Mouse (Mus musculus) kidney, embryonic 15.5 days (tissue): ENCODE measurements around the gene Eipr1. TPM values are rescaled to one million over a fixed set of nuclear protein-coding genes. Genes with fewer than 3 reads are reported as not detected.

Experiments
- ATAC-seq: fragments of 200-750 bp; cut with Nextera tagmentation; replicated peaks from 2 replicates; pipeline ENCODE4 v1.8.0; 2017; ENCODE audit warnings: moderate TSS enrichment; ENCODE audit not compliant: low FRiP score
- H3K27ac ChIP-seq: fragments of 300-500 bp; sonication (generic); 2 replicates; pipeline ENCODE4 v1.5.1; 2015; ENCODE audit warnings: mild to moderate bottlenecking, inconsistent platforms
- H3K27me3 ChIP-seq: fragments of 300-500 bp; sonication (generic); 2 replicates; pipeline ENCODE4 v1.6.1; 2015; ENCODE audit warnings: inconsistent platforms
- H3K36me3 ChIP-seq: fragments of 300-500 bp; sonication (generic); 2 replicates; pipeline ENCODE4 v1.6.1; 2015; ENCODE audit warnings: inconsistent platforms
- H3K4me1 ChIP-seq: fragments of 300-500 bp; sonication (generic); 2 replicates; pipeline ENCODE4 v1.6.1; 2015; ENCODE audit warnings: inconsistent platforms
- H3K4me2 ChIP-seq: fragments of 300-500 bp; sonication (generic); 2 replicates; pipeline ENCODE4 v1.6.1; 2015; ENCODE audit warnings: moderate library complexity, mild to moderate bottlenecking, inconsistent platforms
- H3K4me3 ChIP-seq: fragments of 300-500 bp; sonication (generic); replicated peaks from 2 replicates; pipeline ENCODE4 v1.5.1; 2015; ENCODE audit warnings: mild to moderate bottlenecking, inconsistent platforms
- H3K9ac ChIP-seq: fragments of 300-500 bp; sonication (generic); 2 replicates; pipeline ENCODE4 v1.6.1; 2015; ENCODE audit warnings: mild to moderate bottlenecking, inconsistent platforms
- H3K9me3 ChIP-seq: fragments of 300-500 bp; sonication (generic); replicated peaks from 2 replicates; pipeline ENCODE4 v1.6.1; 2016; ENCODE audit warnings: inconsistent platforms
- WGBS: fragments of 180-500 bp; shearing (Covaris S2); methylation state at CpG from one replicate; pipeline ENCODE4 v1.1.7; 2015; ENCODE audit warnings: mixed read lengths; 5-methylcytosine and 5-hydroxymethylcytosine counted together
- polyA plus RNA-seq: library from polyadenylated mRNA; unstranded; fragments of >200 nt; fragmentation: Nextera tagmentation; extraction: Ambion mirVana; gene quantifications from 2 replicates; pipeline ENCODE4 v1.2.1, GENCODE M21; 2015

Gene Eipr1
- polyA plus RNA-seq, 1 experiment from 2014 or later = 36.6 TPM

- ATAC-seq = no peak
- H3K9me3 ChIP-seq = no peaks in the 10 kb centered on the region; the same call in 1 of the 2 replicates
These were observed 50.1 kb downstream of the Eipr1 start for GRCm38 (mm10) chr12:28801731-28802130.

GRCm38 (mm10) chr12:28803043-28803442 is 51.4 kb downstream of the Eipr1 start:
- H3K9me3 ChIP-seq = no peaks in the 10 kb centered on the region; the same call in 1 of the 2 replicates
- no peak for ATAC-seq
- H3K36me3 ChIP-seq = no peaks in the 10 kb centered on the region
- H3K4me2 ChIP-seq = no peak overlapping the region
- no peak overlapping the region for H3K27ac ChIP-seq
- no peak overlapping the region for H3K9ac ChIP-seq
- H3K27me3 ChIP-seq = no peaks in the 10 kb centered on the region
- H3K4me3 ChIP-seq = no peak overlapping the region
- peaks cover 27% of the 10 kb centered on the region for H3K4me1 ChIP-seq

More at GRCm38 (mm10) chr12:28801731-28802130, 50.1 kb downstream of the Eipr1 start:
- Histone ChIP-seq H3K27me3 (no peaks in the 10 kb centered on the region), H3K36me3 (no peaks in the 10 kb centered on the region), H3K4me2 (no peak overlapping the region), H3K9ac (no peak overlapping the region), H3K4me3 (no peak overlapping the region), H3K4me1 (peaks cover 27% of the 10 kb centered on the region), H3K27ac (no peak overlapping the region)
- 92% methylated on average over 6 of the region's 6 CpGs for WGBS

GRCm38 (mm10) chr12:28804558-28805481 is 53.2 kb downstream of the Eipr1 start:
- H3K27ac ChIP-seq = no peak overlapping the region

GRCm38 (mm10) chr12:28808786-28809375 is 57.3 kb downstream of the Eipr1 start:
- Histone ChIP-seq H3K9me3 (no peaks in the 10 kb centered on the region), H3K4me1 (peaks cover 19% of the 10 kb centered on the region), H3K4me2 (no peak overlapping the region), H3K27ac (no peak overlapping the region), H3K9ac (no peak overlapping the region), H3K27me3 (no peaks in the 10 kb centered on the region), H3K36me3 (no peaks in the 10 kb centered on the region), H3K4me3 (no peak overlapping the region)
- WGBS = 84% methylated on average over 4 of the region's 4 CpGs
- no peak for ATAC-seq

More at GRCm38 (mm10) chr12:28804558-28805481, 53.2 kb downstream of the Eipr1 start:
- H3K9ac ChIP-seq = no peak overlapping the region
- peaks cover 28% of the 10 kb centered on the region for H3K4me1 ChIP-seq
- no peaks in the 10 kb centered on the region for H3K27me3 ChIP-seq
- no peak overlapping the region for H3K4me3 ChIP-seq
- H3K4me2 ChIP-seq = no peak overlapping the region
- H3K9me3 ChIP-seq = no peaks in the 10 kb centered on the region
- no peaks in the 10 kb centered on the region for H3K36me3 ChIP-seq
- peak; percentile 63 for ATAC-seq
- WGBS = 67% methylated on average over 3 of the region's 3 CpGs

GRCm38 (mm10) chr12:28809756-28810337 is 58.2 kb downstream of the Eipr1 start:
- no peaks in the 10 kb centered on the region for H3K9me3 ChIP-seq
- ATAC-seq = no peak; the same call in 1 of the 2 replicates
- WGBS = 48% methylated on average over 4 of the region's 4 CpGs
- H3K27ac ChIP-seq = peak overlapping the region; percentile 67; the same call in 1 of the 2 replicates
- H3K36me3 ChIP-seq = no peaks in the 10 kb centered on the region
- peaks cover 14% of the 10 kb centered on the region for H3K4me1 ChIP-seq
- H3K27me3 ChIP-seq = no peaks in the 10 kb centered on the region
- H3K4me3 ChIP-seq = no peak overlapping the region
- H3K4me2 ChIP-seq = no peak overlapping the region
- H3K9ac ChIP-seq = no peak overlapping the region

GRCm38 (mm10) chr12:28816681-28817426 is 65.3 kb downstream of the Eipr1 start:
- no peak for ATAC-seq
- no peak overlapping the region for H3K4me2 ChIP-seq
- H3K27ac ChIP-seq = no peak overlapping the region
- 44% methylated on average over 9 of the region's 9 CpGs for WGBS
- H3K4me3 ChIP-seq = no peak overlapping the region
- no peaks in the 10 kb centered on the region for H3K27me3 ChIP-seq
- H3K36me3 ChIP-seq = no peaks in the 10 kb centered on the region
- H3K9me3 ChIP-seq = no peaks in the 10 kb centered on the region
- no peak overlapping the region for H3K9ac ChIP-seq
- peaks cover 5% of the 10 kb centered on the region for H3K4me1 ChIP-seq

- no peak overlapping the region for H3K4me2 ChIP-seq
- no peak overlapping the region for H3K4me3 ChIP-seq
- H3K9me3 ChIP-seq = no peaks in the 10 kb centered on the region
- ATAC-seq = peak; percentile 36; the same call in 1 of the 2 replicates
- 28% methylated on average over 5 of the region's 5 CpGs for WGBS
- H3K36me3 ChIP-seq = no peaks in the 10 kb centered on the region
- no peak overlapping the region for H3K27ac ChIP-seq
- peaks cover 5% of the 10 kb centered on the region for H3K4me1 ChIP-seq
- H3K27me3 ChIP-seq = no peaks in the 10 kb centered on the region
- H3K9ac ChIP-seq = no peak overlapping the region
These were observed 65.8 kb downstream of the Eipr1 start for GRCm38 (mm10) chr12:28817427-28817752.

GRCm38 (mm10) chr12:28817891-28818290 is 66.3 kb downstream of the Eipr1 start:
- Histone ChIP-seq H3K27ac (no peak overlapping the region), H3K9me3 (no peaks in the 10 kb centered on the region), H3K4me1 (peaks cover 5% of the 10 kb centered on the region), H3K9ac (no peak overlapping the region), H3K36me3 (no peaks in the 10 kb centered on the region), H3K4me3 (no peak overlapping the region), H3K27me3 (no peaks in the 10 kb centered on the region), H3K4me2 (no peak overlapping the region)
- 53% methylated on average over 3 of the region's 3 CpGs for WGBS
- ATAC-seq = no peak

- Histone ChIP-seq H3K4me1 (no peaks in the 10 kb centered on the region), H3K27me3 (no peaks in the 10 kb centered on the region), H3K36me3 (no peaks in the 10 kb centered on the region), H3K4me2 (no peak overlapping the region), H3K9ac (no peak overlapping the region), H3K9me3 (no peaks in the 10 kb centered on the region), H3K4me3 (no peak overlapping the region), H3K27ac (no peak overlapping the region)
- WGBS = 86% methylated on average over 7 of the region's 7 CpGs
- ATAC-seq = no peak
These were observed 71.9 kb downstream of the Eipr1 start for GRCm38 (mm10) chr12:28823518-28823917.

- H3K27ac ChIP-seq = no peak overlapping the region
- no peak overlapping the region for H3K9ac ChIP-seq
- ATAC-seq = no peak
- 90% methylated on average over 3 of the region's 3 CpGs for WGBS
- no peaks in the 10 kb centered on the region for H3K9me3 ChIP-seq
- H3K4me3 ChIP-seq = no peak overlapping the region
- H3K27me3 ChIP-seq = no peaks in the 10 kb centered on the region
- 0 out of 2 replicates have a peak, but pooled peaks cover 5% of the 10 kb centered on the region for H3K36me3 ChIP-seq
- H3K4me1 ChIP-seq = no peaks in the 10 kb centered on the region
- H3K4me2 ChIP-seq = no peak overlapping the region
These were observed 77.9 kb downstream of the Eipr1 start for GRCm38 (mm10) chr12:28829502-28829901.

GRCm38 (mm10) chr12:28830471-28830870 is 78.9 kb downstream of the Eipr1 start:
- Histone ChIP-seq H3K4me1 (no peaks in the 10 kb centered on the region), H3K27me3 (no peaks in the 10 kb centered on the region), H3K4me3 (no peak overlapping the region), H3K4me2 (no peak overlapping the region), H3K9ac (no peak overlapping the region), H3K9me3 (no peaks in the 10 kb centered on the region), H3K27ac (no peak overlapping the region), H3K36me3 (0 out of 2 replicates have a peak, but pooled peaks cover 5% of the 10 kb centered on the region)
- whole genome bisulfite sequencing = 85% methylated on average over 3 of the region's 3 CpGs
- no peak for ATAC-seq
